Mouse (Mus musculus): ENCODE data around the gene Procr.

GRCm38 (mm10) chr2:155778004-155778403 lies 27.1 kb downstream of the Procr start:
- TF ChIP-seq POLR2A (IDR thresholded peaks at IDR 0.05; ENCODE audit: borderline replicate concordance, low read depth, low read length) (no peak), CTCF (IDR thresholded peaks at IDR 0.05; ENCODE audit: low read depth, low read length) (no peak)
